Mouse (Mus musculus): ENCODE measurements around the gene Hcfc2.

GRCm38 (mm10) chr10:82699296-82699941 lies 3.5 kb downstream of the Hcfc2 start:
- TF ChIP-seq CTCF (conservative IDR thresholded peaks at IDR 0.05; ENCODE audit: low read length): no peak
- no peak for TF ChIP-seq NANOG (IDR thresholded peaks at IDR 0.05; ENCODE audit: borderline replicate concordance, low read length)
